Mouse (Mus musculus) liver, postnatal 0 days (tissue): ENCODE measurements around the gene Adnp. TPM values are rescaled to one million over a fixed set of nuclear protein-coding genes. Genes with fewer than 3 reads are reported as not detected.

ENCODE experiments used
- ATAC-seq: fragments of 200-750 bp; cut with Nextera tagmentation; 2 replicates; pipeline ENCODE4 v1.8.0; 2017; ENCODE audit warnings: mild to moderate bottlenecking, moderate library complexity
- DNase-seq: peaks from one replicate; pipeline ENCODE4 v3.0.0-alpha.2; 2016
- H3K27ac ChIP-seq: fragments of 300-500 bp; sonication (generic); 2 replicates; pipeline ENCODE4 v1.5.1; 2014; ENCODE audit warnings: antibody characterized with exemption, moderate library complexity, mild to moderate bottlenecking, low read depth
- H3K27me3 ChIP-seq: fragments of 300-500 bp; sonication (generic); 2 replicates; pipeline ENCODE4 v1.6.1; 2014; ENCODE audit warnings: low read length, control low read depth, mixed read lengths; ENCODE audit not compliant: insufficient read depth
- H3K36me3 ChIP-seq: fragments of 300-500 bp; sonication (generic); replicated peaks from 2 replicates; pipeline ENCODE4 v1.6.1; 2014; ENCODE audit warnings: mild to moderate bottlenecking, control low read depth, low read length, moderate library complexity, mixed read lengths; ENCODE audit not compliant: insufficient read depth
- H3K4me1 ChIP-seq: fragments of 300-500 bp; sonication (generic); 2 replicates; pipeline ENCODE4 v1.6.1; 2014; ENCODE audit warnings: antibody characterized with exemption, mild to moderate bottlenecking, control low read depth; ENCODE audit not compliant: insufficient read depth
- H3K4me2 ChIP-seq: fragments of 300-500 bp; sonication (generic); 2 replicates; pipeline ENCODE4 v1.6.1; 2014; ENCODE audit warnings: low read depth, mild to moderate bottlenecking, low read length, moderate library complexity, mixed read lengths
- H3K4me3 ChIP-seq: fragments of 300-500 bp; sonication (generic); 2 replicates; pipeline ENCODE4 v1.5.1; 2014; ENCODE audit warnings: low read depth, low read length
- H3K9ac ChIP-seq: fragments of 300-500 bp; sonication (generic); replicated peaks from 2 replicates; pipeline ENCODE4 v1.6.1; 2014; ENCODE audit warnings: mild to moderate bottlenecking, moderate library complexity
- H3K9me3 ChIP-seq: fragments of 300-500 bp; sonication (generic); 2 replicates; pipeline ENCODE4 v1.6.1; 2016; ENCODE audit warnings: mild to moderate bottlenecking, control low read depth, low read length, mixed read lengths
- CTCF ChIP-seq: sonication (generic); IDR thresholded peaks from 2 replicates; pipeline ENCODE4 v1.5.1; 2016; ENCODE audit warnings: antibody characterized with exemption, low read depth
- EP300 ChIP-seq: IDR thresholded peaks from 2 replicates; pipeline ENCODE4 v1.6.1; 2016; ENCODE audit warnings: antibody characterized with exemption, low read depth, mild to moderate bottlenecking
- WGBS: fragments of 180-500 bp; shearing (Covaris S2); extraction: QIAGEN DNeasy Blood & Tissue Kit; methylation state at CpG from one replicate; pipeline ENCODE4 v1.1.7; 2014; ENCODE audit not compliant: insufficient replicate concordance; 5-methylcytosine and 5-hydroxymethylcytosine counted together
- polyA plus RNA-seq: library from polyadenylated mRNA; unstranded; fragments of >200 nt; fragmentation: Nextera tagmentation; extraction: Ambion mirVana; gene quantifications from 2 replicates; pipeline ENCODE4 v1.2.1, GENCODE M21; 2015

Gene Adnp
- polyA plus RNA-seq, 1 experiment from 2014 or later: 3.5 TPM

GRCm38 (mm10) chr2:168248167-168248855 is 41.4 kb upstream of the Adnp start:
- Histone ChIP-seq H3K27ac (no peak overlapping the region), H3K4me1 (no peaks in the 10 kb centered on the region), H3K9me3 (no peaks in the 10 kb centered on the region), H3K4me3 (no peak overlapping the region), H3K27me3 (0 out of 2 replicates have a peak, but pooled peaks cover 4% of the 10 kb centered on the region), H3K36me3 (no peaks in the 10 kb centered on the region), H3K4me2 (no peak overlapping the region), H3K9ac (no peak overlapping the region)
- 74% methylated on average over 8 of the region's 8 CpGs for whole genome bisulfite sequencing
- no peak for DNase-seq
- no peak for ATAC-seq
- TF ChIP-seq EP300 (no peak), CTCF (no peak)

- Histone ChIP-seq H3K36me3 (no peaks in the 10 kb centered on the region), H3K27ac (no peak overlapping the region), H3K4me1 (no peaks in the 10 kb centered on the region), H3K9me3 (no peaks in the 10 kb centered on the region), H3K9ac (no peak overlapping the region), H3K4me2 (no peak overlapping the region), H3K27me3 (no peaks in the 10 kb centered on the region), H3K4me3 (no peak overlapping the region)
- DNase-seq: no peak
- no peak for ATAC-seq
- TF ChIP-seq EP300 (no peak), CTCF (no peak)
- WGBS: 42% methylated on average over 8 of the region's 8 CpGs
These were observed 38.7 kb upstream of the Adnp start for GRCm38 (mm10) chr2:168245571-168245970.

DNA sequence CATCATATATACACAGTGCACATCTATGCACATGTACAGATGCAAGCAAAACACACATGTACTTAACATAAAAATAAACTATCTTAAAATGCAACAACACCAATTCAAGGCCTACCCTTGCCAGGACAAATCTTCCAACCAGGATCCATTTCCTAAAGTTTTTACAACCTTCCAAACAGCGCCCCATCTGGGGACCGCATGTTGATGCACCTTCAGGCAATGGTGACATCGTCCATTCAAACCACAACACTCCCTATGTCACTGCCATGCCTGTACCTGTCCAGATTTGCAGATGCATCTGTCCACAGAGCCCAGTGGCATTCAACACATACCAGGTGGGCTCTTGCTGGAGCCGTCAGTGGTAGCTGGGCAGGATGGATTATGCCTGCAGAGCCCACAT is 36.4 kb upstream of the Adnp start:
- Histone ChIP-seq H3K9me3 (peaks cover 2% of the 10 kb centered on the region; the same call in 1 of the 2 replicates), H3K4me2 (no peak overlapping the region), H3K36me3 (no peaks in the 10 kb centered on the region), H3K9ac (no peak overlapping the region), H3K27me3 (no peaks in the 10 kb centered on the region), H3K27ac (no peak overlapping the region), H3K4me1 (no peaks in the 10 kb centered on the region), H3K4me3 (no peak overlapping the region)
- ATAC-seq (no peak), DNase-seq (no peak)
- WGBS: 63% methylated on average over 4 of the region's 4 CpGs
- TF ChIP-seq CTCF (no peak), EP300 (no peak)

DNA sequence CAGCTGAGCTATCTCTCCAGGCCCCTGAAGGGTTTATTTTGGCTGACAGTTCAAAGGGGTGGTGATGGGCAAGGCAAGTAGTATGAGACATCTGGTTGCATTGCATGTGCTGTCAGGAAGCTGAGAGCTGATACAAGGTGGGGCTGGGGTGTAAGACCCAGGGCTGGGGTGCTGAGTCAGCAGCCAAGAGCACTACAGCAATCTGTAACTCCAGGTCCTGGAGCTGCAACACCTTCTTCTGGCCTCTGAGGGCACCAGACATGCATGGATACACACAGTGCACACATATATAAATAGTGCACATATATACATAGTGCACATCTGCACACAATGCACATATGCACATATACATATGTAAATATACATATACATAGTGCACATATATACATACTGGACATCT is 35.9 kb upstream of the Adnp start:
- Histone ChIP-seq H3K9ac (no peak overlapping the region), H3K27me3 (no peaks in the 10 kb centered on the region), H3K9me3 (peaks cover 2% of the 10 kb centered on the region; the same call in 1 of the 2 replicates), H3K4me3 (no peak overlapping the region), H3K4me1 (no peaks in the 10 kb centered on the region), H3K4me2 (no peak overlapping the region), H3K36me3 (no peaks in the 10 kb centered on the region), H3K27ac (no peak overlapping the region)
- TF ChIP-seq EP300: no peak
- ATAC-seq: no peak
- DNase-seq: no peak

- Histone ChIP-seq H3K27me3 (no peaks in the 10 kb centered on the region), H3K36me3 (no peaks in the 10 kb centered on the region), H3K4me1 (no peaks in the 10 kb centered on the region), H3K9me3 (peaks cover 2% of the 10 kb centered on the region; the same call in 1 of the 2 replicates), H3K9ac (no peak overlapping the region), H3K4me3 (no peak overlapping the region), H3K4me2 (no peak overlapping the region), H3K27ac (no peak overlapping the region)
- 89% methylated on average over 4 of the region's 4 CpGs for WGBS
- TF ChIP-seq CTCF: no peak
- TF ChIP-seq EP300: no peak
- ATAC-seq (no peak), DNase-seq (no peak)
These were observed 31.4 kb upstream of the Adnp start for GRCm38 (mm10) chr2:168238335-168238734.

- no peaks in the 10 kb centered on the region for H3K27me3 ChIP-seq
- H3K9me3 ChIP-seq: no peaks in the 10 kb centered on the region
- 83% methylated on average over 5 of the region's 5 CpGs for WGBS
- no peak overlapping the region for H3K4me3 ChIP-seq
- H3K4me1 ChIP-seq: peaks cover 23% of the 10 kb centered on the region
- H3K27ac ChIP-seq: no peak overlapping the region
- DNase-seq (no peak), ATAC-seq (no peak)
- TF ChIP-seq EP300 (no peak), CTCF (no peak)
- H3K36me3 ChIP-seq: no peaks in the 10 kb centered on the region
- H3K4me2 ChIP-seq: no peak overlapping the region
- no peak overlapping the region for H3K9ac ChIP-seq
These were observed 26.4 kb upstream of the Adnp start for GRCm38 (mm10) chr2:168233286-168233685.
